Mouse (Mus musculus): ENCODE measurements at regions not wholly inside any gene's neighbourhood (a gene's known extent, or its start where the extent isn't known, plus 50 kb on each side); places are given as distances from the start of the nearest gene placed in this dataset.

GRCm38 (mm10) chr7:36526692-36527091, 171.2 kb upstream of the Tshz3 start:
- H3K4me2 ChIP-seq (ENCODE audit: low read depth): no peak overlapping the region
- DNase-seq (ENCODE audit: low spot score) (no peak), ATAC-seq (ENCODE audit: insufficient read depth, low FRiP score, low TSS enrichment) (no peak)
- H3K36me3 ChIP-seq (ENCODE audit: control insufficient read depth, insufficient read depth, low read length): no peaks in the 10 kb centered on the region
- H3K27me3 ChIP-seq (ENCODE audit: control insufficient read depth, insufficient read depth, low read length): no peaks in the 10 kb centered on the region
- WGBS: 74% methylated on average over 3 of the region's 3 CpGs
- no peaks in the 10 kb centered on the region for H3K9me3 ChIP-seq (ENCODE audit: control insufficient read depth, low read length)
- H3K4me1 ChIP-seq (ENCODE audit: control insufficient read depth, insufficient read depth, low read length): no peaks in the 10 kb centered on the region
- no peak overlapping the region for H3K9ac ChIP-seq (ENCODE audit: low read length)
- no peak overlapping the region for H3K27ac ChIP-seq (ENCODE audit: low read depth, low read length)
- H3K4me3 ChIP-seq (ENCODE audit: low read depth, low read length): no peak overlapping the region

GRCm38 (mm10) chr7:36529504-36530065, 168.3 kb upstream of the Tshz3 start:
- Histone ChIP-seq H3K9ac (ENCODE audit: low read length) (no peak overlapping the region), H3K4me2 (ENCODE audit: low read depth) (no peak overlapping the region), H3K27me3 (ENCODE audit: control insufficient read depth, insufficient read depth, low read length) (no peaks in the 10 kb centered on the region), H3K27ac (ENCODE audit: low read depth, low read length) (no peak overlapping the region), H3K4me3 (ENCODE audit: low read depth, low read length) (no peak overlapping the region), H3K4me1 (ENCODE audit: control insufficient read depth, insufficient read depth, low read length) (no peaks in the 10 kb centered on the region), H3K9me3 (ENCODE audit: control insufficient read depth, low read length) (no peaks in the 10 kb centered on the region), H3K36me3 (ENCODE audit: control insufficient read depth, insufficient read depth, low read length) (no peaks in the 10 kb centered on the region)
- 86% methylated on average over 15 of the region's 15 CpGs for WGBS
- ATAC-seq (ENCODE audit: insufficient read depth, low FRiP score, low TSS enrichment) (no peak), DNase-seq (ENCODE audit: low spot score) (no peak)

- Histone ChIP-seq H3K27ac (ENCODE audit: low read depth, low read length) (no peak overlapping the region), H3K4me1 (ENCODE audit: control insufficient read depth, insufficient read depth, low read length) (no peaks in the 10 kb centered on the region), H3K36me3 (ENCODE audit: control insufficient read depth, insufficient read depth, low read length) (no peaks in the 10 kb centered on the region), H3K4me3 (ENCODE audit: low read depth, low read length) (no peak overlapping the region), H3K27me3 (ENCODE audit: control insufficient read depth, insufficient read depth, low read length) (no peaks in the 10 kb centered on the region), H3K4me2 (ENCODE audit: low read depth) (no peak overlapping the region), H3K9me3 (ENCODE audit: control insufficient read depth, low read length) (no peaks in the 10 kb centered on the region), H3K9ac (ENCODE audit: low read length) (no peak overlapping the region)
- ATAC-seq (ENCODE audit: insufficient read depth, low FRiP score, low TSS enrichment) (no peak), DNase-seq (ENCODE audit: low spot score) (no peak)
- 73% methylated on average over 1 of the region's 1 CpGs for WGBS
Measured at GRCm38 (mm10) chr7:36531559-36531958, 166.4 kb upstream of the Tshz3 start.

- no peak overlapping the region for H3K4me2 ChIP-seq (ENCODE audit: low read depth)
- H3K36me3 ChIP-seq (ENCODE audit: control insufficient read depth, insufficient read depth, low read length): no peaks in the 10 kb centered on the region
- H3K4me3 ChIP-seq (ENCODE audit: low read depth, low read length): no peak overlapping the region
- DNase-seq (ENCODE audit: low spot score): no peak
- no peak for ATAC-seq (ENCODE audit: insufficient read depth, low FRiP score, low TSS enrichment)
- no peaks in the 10 kb centered on the region for H3K4me1 ChIP-seq (ENCODE audit: control insufficient read depth, insufficient read depth, low read length)
- no peaks in the 10 kb centered on the region for H3K9me3 ChIP-seq (ENCODE audit: control insufficient read depth, low read length)
- WGBS: 75% methylated on average over 11 of the region's 11 CpGs
- no peak overlapping the region for H3K9ac ChIP-seq (ENCODE audit: low read length)
- no peaks in the 10 kb centered on the region for H3K27me3 ChIP-seq (ENCODE audit: control insufficient read depth, insufficient read depth, low read length)
- no peak overlapping the region for H3K27ac ChIP-seq (ENCODE audit: low read depth, low read length)
Measured at GRCm38 (mm10) chr7:36538111-36538510, 159.8 kb upstream of the Tshz3 start.

GRCm38 (mm10) chr7:36548007-36548406, 149.9 kb upstream of the Tshz3 start:
- Histone ChIP-seq H3K27me3 (ENCODE audit: control insufficient read depth, insufficient read depth, low read length) (no peaks in the 10 kb centered on the region), H3K4me2 (ENCODE audit: low read depth) (0 out of 2 replicates have a peak overlapping the region, but pooled peaks have one; percentile 19), H3K27ac (ENCODE audit: low read depth, low read length) (no peak overlapping the region), H3K9ac (ENCODE audit: low read length) (no peak overlapping the region), H3K36me3 (ENCODE audit: control insufficient read depth, insufficient read depth, low read length) (no peaks in the 10 kb centered on the region), H3K4me1 (ENCODE audit: control insufficient read depth, insufficient read depth, low read length) (peaks cover 6% of the 10 kb centered on the region), H3K4me3 (ENCODE audit: low read depth, low read length) (no peak overlapping the region), H3K9me3 (ENCODE audit: control insufficient read depth, low read length) (no peaks in the 10 kb centered on the region)
- 14% methylated on average over 14 of the region's 14 CpGs for WGBS
- DNase-seq (ENCODE audit: low spot score): peak; percentile 43
- ATAC-seq (ENCODE audit: insufficient read depth, low FRiP score, low TSS enrichment): no peak

- Histone ChIP-seq H3K9me3 (ENCODE audit: control insufficient read depth, low read length) (no peaks in the 10 kb centered on the region), H3K4me2 (ENCODE audit: low read depth) (no peak overlapping the region), H3K4me1 (ENCODE audit: control insufficient read depth, insufficient read depth, low read length) (peaks cover 6% of the 10 kb centered on the region), H3K27ac (ENCODE audit: low read depth, low read length) (no peak overlapping the region), H3K4me3 (ENCODE audit: low read depth, low read length) (no peak overlapping the region), H3K9ac (ENCODE audit: low read length) (no peak overlapping the region), H3K36me3 (ENCODE audit: control insufficient read depth, insufficient read depth, low read length) (no peaks in the 10 kb centered on the region), H3K27me3 (ENCODE audit: control insufficient read depth, insufficient read depth, low read length) (no peaks in the 10 kb centered on the region)
- 76% methylated on average over 5 of the region's 5 CpGs for WGBS
- DNase-seq (ENCODE audit: low spot score): no peak
- no peak for ATAC-seq (ENCODE audit: insufficient read depth, low FRiP score, low TSS enrichment)
Measured at GRCm38 (mm10) chr7:36548440-36548839, 149.5 kb upstream of the Tshz3 start.

- no peaks in the 10 kb centered on the region for H3K36me3 ChIP-seq (ENCODE audit: control insufficient read depth, insufficient read depth, low read length)
- no peaks in the 10 kb centered on the region for H3K4me1 ChIP-seq (ENCODE audit: control insufficient read depth, insufficient read depth, low read length)
- no peak for DNase-seq (ENCODE audit: low spot score)
- H3K27ac ChIP-seq (ENCODE audit: low read depth, low read length): no peak overlapping the region
- no peaks in the 10 kb centered on the region for H3K9me3 ChIP-seq (ENCODE audit: control insufficient read depth, low read length)
- no peak overlapping the region for H3K4me2 ChIP-seq (ENCODE audit: low read depth)
- 81% methylated on average over 2 of the region's 2 CpGs for WGBS
- no peaks in the 10 kb centered on the region for H3K27me3 ChIP-seq (ENCODE audit: control insufficient read depth, insufficient read depth, low read length)
- no peak overlapping the region for H3K4me3 ChIP-seq (ENCODE audit: low read depth, low read length)
- no peak overlapping the region for H3K9ac ChIP-seq (ENCODE audit: low read length)
- no peak for ATAC-seq (ENCODE audit: insufficient read depth, low FRiP score, low TSS enrichment)
Measured at GRCm38 (mm10) chr7:36571061-36571460, 126.9 kb upstream of the Tshz3 start.

- Histone ChIP-seq H3K9ac (ENCODE audit: low read length) (no peak overlapping the region), H3K27ac (ENCODE audit: low read depth, low read length) (no peak overlapping the region), H3K4me3 (ENCODE audit: low read depth, low read length) (no peak overlapping the region), H3K36me3 (ENCODE audit: control insufficient read depth, insufficient read depth, low read length) (no peaks in the 10 kb centered on the region), H3K27me3 (ENCODE audit: control insufficient read depth, insufficient read depth, low read length) (no peaks in the 10 kb centered on the region), H3K9me3 (ENCODE audit: control insufficient read depth, low read length) (no peaks in the 10 kb centered on the region), H3K4me2 (ENCODE audit: low read depth) (no peak overlapping the region), H3K4me1 (ENCODE audit: control insufficient read depth, insufficient read depth, low read length) (no peaks in the 10 kb centered on the region)
- DNase-seq (ENCODE audit: low spot score) (no peak), ATAC-seq (ENCODE audit: insufficient read depth, low FRiP score, low TSS enrichment) (no peak)
- 89% methylated on average over 6 of the region's 6 CpGs for WGBS
Measured at GRCm38 (mm10) chr7:36582074-36582473, 115.8 kb upstream of the Tshz3 start.

GRCm38 (mm10) chr7:36585014-36585413, 112.9 kb upstream of the Tshz3 start:
- H3K9me3 ChIP-seq (ENCODE audit: control insufficient read depth, low read length): no peaks in the 10 kb centered on the region
- H3K4me2 ChIP-seq (ENCODE audit: low read depth): no peak overlapping the region
- no peak overlapping the region for H3K27ac ChIP-seq (ENCODE audit: low read depth, low read length)
- H3K36me3 ChIP-seq (ENCODE audit: control insufficient read depth, insufficient read depth, low read length): no peaks in the 10 kb centered on the region
- ATAC-seq (ENCODE audit: insufficient read depth, low FRiP score, low TSS enrichment): no peak
- H3K9ac ChIP-seq (ENCODE audit: low read length): no peak overlapping the region
- H3K4me1 ChIP-seq (ENCODE audit: control insufficient read depth, insufficient read depth, low read length): no peaks in the 10 kb centered on the region
- 71% methylated on average over 1 of the region's 1 CpGs for WGBS
- H3K4me3 ChIP-seq (ENCODE audit: low read depth, low read length): no peak overlapping the region
- no peaks in the 10 kb centered on the region for H3K27me3 ChIP-seq (ENCODE audit: control insufficient read depth, insufficient read depth, low read length)
- no peak for DNase-seq (ENCODE audit: low spot score)
